Mouse (Mus musculus) lung, adult 2 months (tissue): ENCODE results near the gene Tcp1.

Source experiments
- CTCF ChIP-seq: fragments of 200-500 bp; IDR thresholded peaks from 2 replicates; pipeline ENCODE4 v1.5.1; 2011; ENCODE audit warnings: mild to moderate bottlenecking, low read length, control low read depth; ENCODE audit not compliant: insufficient read depth
- POLR2A ChIP-seq: fragments of 200-500 bp; IDR thresholded peaks from 2 replicates; pipeline ENCODE4 v1.6.1; 2011; ENCODE audit warnings: low read depth, mild to moderate bottlenecking, control low read depth, low read length, borderline replicate concordance; ENCODE audit errors: extremely low read depth

DNA sequence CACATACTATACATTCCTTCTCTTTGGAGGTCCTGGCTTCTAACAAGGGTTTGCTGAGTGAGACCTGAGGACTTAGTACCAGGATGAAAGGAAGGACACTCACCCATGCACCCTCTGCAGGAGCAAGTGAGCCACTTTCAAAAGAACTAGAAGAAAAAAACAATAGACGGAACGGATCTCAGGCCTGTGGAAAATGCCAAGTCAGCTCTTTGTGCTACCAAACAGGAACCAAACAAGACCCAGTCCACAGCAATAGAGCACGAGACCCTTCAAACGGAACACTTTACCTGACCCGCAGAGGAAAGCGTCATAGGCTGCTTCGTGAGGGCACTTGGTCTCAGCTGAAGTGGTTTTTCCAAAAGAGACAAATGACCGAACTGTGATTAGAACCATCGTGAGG is 23.5 kb upstream of the Tcp1 start:
- TF ChIP-seq CTCF = no peak
- TF ChIP-seq POLR2A = no peak
